ENCODE assay signal across 8 mouse cellular contexts in genomic region chr6:87672661-87673060, GRCm38 (mm10). TPM values are rescaled to one million over a fixed set of nuclear protein-coding genes. Genes with fewer than 3 reads are reported as not detected.
A peak's percentile ranks its signal among the peaks of the same experiment; 100 is the strongest.
DNase-seq lines count a peak whose midpoint lies in the region; ATAC-seq lines count a peak whose summit lies in the region.

No protein-coding gene starts in this region.

- no peak for DNase-seq in heart, postnatal 10 days
- peak; percentile 52 for DNase-seq in NIH3T3 (ENCODE audit: low read depth)
- DNase-seq in hindbrain, embryonic 10.5 days (ENCODE audit: low spot score): no peak
- DNase-seq in midbrain, embryonic 11.5 days (ENCODE audit: low spot score, missing footprints): peak; percentile 86
- DNase-seq in left cerebral cortex, postnatal 14 days (ENCODE audit: low spot score in 2 of 2): no peak
- no peak for DNase-seq in gastrocnemius, postnatal 25 days

- no peak for ATAC-seq in heart, embryonic 14.5 days (ENCODE audit: insufficient number of reproducible peaks, insufficient read depth, low FRiP score, low read depth)
- no peak; the same call in 1 of the 2 replicates for ATAC-seq in midbrain, embryonic 11.5 days (ENCODE audit: low FRiP score)
- no peak for ATAC-seq in megakaryocyte-erythroid progenitor cell, adult 5-6 weeks (replicated peaks; ENCODE audit: low FRiP score, low TSS enrichment, poor library complexity, severe bottlenecking)

- H3K27me3 ChIP-seq in heart, embryonic 14.5 days (ENCODE audit: control insufficient read depth, insufficient read depth, low read length): no peaks in the 10 kb centered on the region
- no peaks in the 10 kb centered on the region for H3K27me3 ChIP-seq in hindbrain, embryonic 10.5 days (ENCODE audit: insufficient read depth, poor library complexity, severe bottlenecking)
- H3K27me3 ChIP-seq in midbrain, embryonic 11.5 days (ENCODE audit: control insufficient read depth, insufficient read depth, low read length): no peaks in the 10 kb centered on the region

- H3K4me3 ChIP-seq in heart, embryonic 14.5 days (ENCODE audit: control insufficient read depth in 1 of 2, insufficient read depth in 1 of 2, low read depth in 1 of 2, low read length in 2 of 2): peak overlapping the region in 1 of 2 experiments; percentile 20; a peak in 3 of 4 replicates
- H3K4me3 ChIP-seq in hindbrain, embryonic 10.5 days: peak overlapping the region; percentile 94
- peak overlapping the region; percentile 69 for H3K4me3 ChIP-seq in midbrain, embryonic 11.5 days (ENCODE audit: low read depth, low read length)

- H3K9me3 ChIP-seq in heart, embryonic 14.5 days (ENCODE audit: control insufficient read depth, low read length): no peaks in the 10 kb centered on the region
- no peaks in the 10 kb centered on the region for H3K9me3 ChIP-seq in hindbrain, embryonic 10.5 days
- no peaks in the 10 kb centered on the region for H3K9me3 ChIP-seq in midbrain, embryonic 11.5 days (ENCODE audit: control insufficient read depth, low read length)

- H3K4me1 ChIP-seq in heart, embryonic 14.5 days (ENCODE audit: control insufficient read depth in 2 of 2, insufficient read depth in 2 of 2, low read length in 2 of 2): peaks cover 3 to 10% of the 10 kb centered on the region in 2 experiments; a peak in 3 of 4 replicates
- peaks cover 27% of the 10 kb centered on the region for H3K4me1 ChIP-seq in hindbrain, embryonic 10.5 days (replicated peaks)
- H3K4me1 ChIP-seq in midbrain, embryonic 11.5 days (ENCODE audit: control insufficient read depth, insufficient read depth, low read length): peaks cover 20% of the 10 kb centered on the region

- H3K4me2 ChIP-seq in heart, embryonic 14.5 days (ENCODE audit: low read length): peak overlapping the region; percentile 55
- H3K4me2 ChIP-seq in midbrain, embryonic 11.5 days: peak overlapping the region; percentile 42

- intact Hi-C loops in heart, postnatal 10 days (cut with DNase I): loop anchor here (5.0 kb wide), 1 partner anchor 275 kb away; no protein-coding TSS in a partner anchor
- intact Hi-C loops in left cerebral cortex, postnatal 14 days (cut with DNase I): no loop called here

- 52% methylated on average over 4 of the region's 4 CpGs for WGBS in heart, embryonic 14.5 days
- 52% methylated on average over 4 of the region's 4 CpGs for WGBS in hindbrain, embryonic 10.5 days
- WGBS in midbrain, embryonic 11.5 days: 55% methylated on average over 4 of the region's 4 CpGs

- no peak overlapping the region for H3K27ac ChIP-seq in heart, embryonic 14.5 days (replicated peaks in 1 of 2; ENCODE audit: control insufficient read depth in 1 of 2, insufficient read depth in 1 of 2, low read depth in 2 of 2, low read length in 2 of 2)
- H3K27ac ChIP-seq in hindbrain, embryonic 10.5 days: peak overlapping the region; percentile 82
- H3K27ac ChIP-seq in midbrain, embryonic 11.5 days (ENCODE audit: low read depth, low read length): no peak overlapping the region

- H3K9ac ChIP-seq in heart, embryonic 14.5 days (ENCODE audit: low read length): 0 out of 2 replicates have a peak overlapping the region, but pooled peaks have one; percentile 34
- peak overlapping the region; percentile 56 for H3K9ac ChIP-seq in midbrain, embryonic 11.5 days (ENCODE audit: low read length)

- H3K36me3 ChIP-seq in heart, embryonic 14.5 days (ENCODE audit: control insufficient read depth, insufficient read depth, low read length): no peaks in the 10 kb centered on the region
- no peaks in the 10 kb centered on the region for H3K36me3 ChIP-seq in hindbrain, embryonic 10.5 days
- H3K36me3 ChIP-seq in midbrain, embryonic 11.5 days (ENCODE audit: control insufficient read depth, insufficient read depth, low read length): no peaks in the 10 kb centered on the region

RNA-seq across cellular contexts. Expression of gene Aplf, which starts 0.7 kb away (rescaled TPM):
- 8.4 and 8.7 TPM in 2 replicates for polyA plus RNA-seq in heart, embryonic 14.5 days (2014; fragmentation: Nextera tagmentation; extraction: Ambion mirVana)
- 1 to 10 TPM; 2.3 to 3.4 TPM for total RNA-seq in heart, postnatal 10 days (2021)
- polyA plus RNA-seq in hindbrain, embryonic 10.5 days (2016; fragmentation: Nextera tagmentation; extraction: Ambion mirVana): 13.4 and 14.8 TPM in 2 replicates
- polyA plus RNA-seq in midbrain, embryonic 11.5 days (2014; fragmentation: Nextera tagmentation; extraction: Ambion mirVana): 14.8 and 15.9 TPM in 2 replicates
- 1 to 10 TPM; 7.5 to 9.5 TPM for total RNA-seq in left cerebral cortex, postnatal 14 days (2021)
- 33.8 and 34.2 TPM in 2 replicates for total RNA-seq in megakaryocyte-erythroid progenitor cell, adult 5-6 weeks (2014; fragmentation: Nextera tagmentation)
- total RNA-seq in megakaryocyte-erythroid progenitor cell, adult 5-6 weeks (2017): 44.0 and 61.1 TPM in 2 replicates
- total RNA-seq in gastrocnemius, postnatal 25 days (2021): 1 to 10 TPM; 2.7 to 3.3 TPM

RNA-seq across cellular contexts. Expression of gene Efcc1, which starts 58.0 kb away (rescaled TPM):
- 0.44 and 0.76 TPM in 2 replicates for polyA plus RNA-seq in heart, embryonic 14.5 days (2014; fragmentation: Nextera tagmentation; extraction: Ambion mirVana)
- total RNA-seq in heart, postnatal 10 days (2021): 1 to 10 TPM; 2.8 to 3.0 TPM
- polyA plus RNA-seq in hindbrain, embryonic 10.5 days (2016; fragmentation: Nextera tagmentation; extraction: Ambion mirVana): 4.2 and 5.8 TPM in 2 replicates
- polyA plus RNA-seq in midbrain, embryonic 11.5 days (2014; fragmentation: Nextera tagmentation; extraction: Ambion mirVana): 6.1 and 6.4 TPM in 2 replicates
- total RNA-seq in left cerebral cortex, postnatal 14 days (2021): 1 to 10 TPM; 4.0 to 4.3 TPM
- total RNA-seq in megakaryocyte-erythroid progenitor cell, adult 5-6 weeks (2014; fragmentation: Nextera tagmentation): 0.48 and 0.77 TPM in 2 replicates
- total RNA-seq in megakaryocyte-erythroid progenitor cell, adult 5-6 weeks (2017): 0.72 and 1.2 TPM in 2 replicates
- 1 to 10 TPM; 1.0 to 1.2 TPM for total RNA-seq in gastrocnemius, postnatal 25 days (2021)

Comparison
In these comparisons a context has a peak if more than half of its experiments do, and no peak if none do; other contexts are left out.
1. DNase-seq: peak in NIH3T3 (single experiment) and midbrain, embryonic 11.5 days (single experiment); none in heart, postnatal 10 days (0 of 2), hindbrain, embryonic 10.5 days (single experiment), left cerebral cortex, postnatal 14 days (0 of 2) and gastrocnemius, postnatal 25 days (single experiment).